Mouse (Mus musculus) adrenal gland, adult 8-10 months (tissue): ENCODE data around the gene Rundc3a. TPM values are rescaled to one million over a fixed set of nuclear protein-coding genes. Genes with fewer than 3 reads are reported as not detected.
"Not testable (repeated sequence)": the region's sequence is repeated elsewhere in the genome, so short reads cannot be mapped to it uniquely, and the experiment has no call there.

ENCODE experiments used
- DNase-seq: peaks from one replicate; pipeline ENCODE4 v3.0.0; 2022
- total RNA-seq, 4 experiments: library from RNA; stranded (reverse); gene quantifications; 2 replicates each; pipeline ENCODE4 v1.2.4; 2022

Rundc3a gene
- total RNA-seq, 4 experiments from 2014 or later, result 53.9 to 83.9 (median 77.5) TPM

- DNase-seq, result no peak
Measured at GRCm38 (mm10) chr11:102409795-102410330, 16.7 kb downstream of the Rundc3a start.

GRCm38 (mm10) chr11:102410345-102410744, 17.1 kb downstream of the Rundc3a start:
- DNase-seq, result not testable (repeated sequence)

- DNase-seq, result no peak
Measured at GRCm38 (mm10) chr11:102411061-102411460, 17.9 kb downstream of the Rundc3a start.

GRCm38 (mm10) chr11:102411704-102412103, 18.5 kb downstream of the Rundc3a start:
- peak; percentile 87 for DNase-seq

- DNase-seq, result no peak
Measured at GRCm38 (mm10) chr11:102413059-102413458, 19.9 kb downstream of the Rundc3a start.

- no peak for DNase-seq
Measured at GRCm38 (mm10) chr11:102415034-102415802, 22.0 kb downstream of the Rundc3a start.

- DNase-seq, result no peak
Measured at GRCm38 (mm10) chr11:102417160-102417559, 24.0 kb downstream of the Rundc3a start.

GRCm38 (mm10) chr11:102418887-102419286, 25.7 kb downstream of the Rundc3a start:
- DNase-seq, result peak; percentile 86

- no peak for DNase-seq
Measured at GRCm38 (mm10) chr11:102421559-102421958, 28.4 kb downstream of the Rundc3a start.

- no peak for DNase-seq
Measured at GRCm38 (mm10) chr11:102424666-102425065, 31.5 kb downstream of the Rundc3a start.

- DNase-seq, result no peak
Measured at GRCm38 (mm10) chr11:102425555-102426316, 32.5 kb downstream of the Rundc3a start.

- DNase-seq, result no peak
Measured at GRCm38 (mm10) chr11:102428981-102429540, 35.9 kb downstream of the Rundc3a start.

- DNase-seq, result no peak
Measured at GRCm38 (mm10) chr11:102429551-102429950, 36.3 kb downstream of the Rundc3a start.

GRCm38 (mm10) chr11:102430121-102431017, 37.2 kb downstream of the Rundc3a start, which contains the start of gene Grn:
Grn (plus strand) TSS chr11:102430315.
- DNase-seq, result peak; percentile 92

- DNase-seq, result peak; percentile 72
Measured at GRCm38 (mm10) chr11:102431018-102431645, 37.9 kb downstream of the Rundc3a start.

GRCm38 (mm10) chr11:102431728-102432114, 38.5 kb downstream of the Rundc3a start:
- DNase-seq, result no peak

- no peak for DNase-seq
Measured at GRCm38 (mm10) chr11:102432115-102432843, 39.1 kb downstream of the Rundc3a start.

GRCm38 (mm10) chr11:102432896-102433295, 39.7 kb downstream of the Rundc3a start:
- DNase-seq, result peak; percentile 94

GRCm38 (mm10) chr11:102433866-102434265, 40.7 kb downstream of the Rundc3a start:
- DNase-seq, result no peak

GRCm38 (mm10) chr11:102434406-102434805, 41.2 kb downstream of the Rundc3a start:
- peak; percentile 78 for DNase-seq
